Mouse (Mus musculus) embryonic facial prominence, embryonic 13.5 days (tissue): ENCODE measurements at regions not wholly inside any gene's neighbourhood (a gene's known extent, or its start where the extent isn't known, plus 50 kb on each side); places are given as distances from the start of the nearest gene placed in this dataset.

Experiments used
- ATAC-seq: fragments of 200-750 bp; cut with Nextera tagmentation; 2 replicates; pipeline ENCODE4 v1.8.0; 2017; ENCODE audit warnings: low read depth; ENCODE audit not compliant: insufficient number of reproducible peaks, insufficient read depth, low FRiP score, low TSS enrichment
- H3K27ac ChIP-seq: fragments of 300-500 bp; sonication (generic); 2 replicates; pipeline ENCODE4 v1.5.1; 2015; ENCODE audit warnings: moderate library complexity, mild to moderate bottlenecking, inconsistent platforms
- H3K27me3 ChIP-seq: fragments of 300-500 bp; sonication (generic); 2 replicates; pipeline ENCODE4 v1.6.1; 2015; ENCODE audit warnings: mild to moderate bottlenecking, inconsistent platforms
- H3K36me3 ChIP-seq: fragments of 300-500 bp; sonication (generic); 2 replicates; pipeline ENCODE4 v1.6.1; 2015; ENCODE audit warnings: mild to moderate bottlenecking, inconsistent platforms
- H3K4me1 ChIP-seq: fragments of 300-500 bp; sonication (generic); 2 replicates; pipeline ENCODE4 v1.6.1; 2015; ENCODE audit warnings: inconsistent platforms
- H3K4me2 ChIP-seq: fragments of 300-500 bp; sonication (generic); 2 replicates; pipeline ENCODE4 v1.6.1; 2015; ENCODE audit warnings: moderate library complexity, mild to moderate bottlenecking, inconsistent platforms
- H3K4me3 ChIP-seq: fragments of 300-500 bp; sonication (generic); 2 replicates; pipeline ENCODE4 v1.5.1; 2015; ENCODE audit warnings: mild to moderate bottlenecking, inconsistent platforms
- H3K9ac ChIP-seq: fragments of 300-500 bp; sonication (generic); 2 replicates; pipeline ENCODE4 v1.6.1; 2015; ENCODE audit warnings: mild to moderate bottlenecking, inconsistent platforms
- H3K9me3 ChIP-seq: fragments of 300-500 bp; sonication (generic); 2 replicates; pipeline ENCODE4 v1.6.1; 2016; ENCODE audit warnings: inconsistent platforms
- WGBS: fragments of 180-500 bp; shearing (Covaris S2); methylation state at CpG from one replicate; pipeline ENCODE4 v1.1.7; 2015; ENCODE audit warnings: mixed read lengths; 5-methylcytosine and 5-hydroxymethylcytosine counted together

DNA sequence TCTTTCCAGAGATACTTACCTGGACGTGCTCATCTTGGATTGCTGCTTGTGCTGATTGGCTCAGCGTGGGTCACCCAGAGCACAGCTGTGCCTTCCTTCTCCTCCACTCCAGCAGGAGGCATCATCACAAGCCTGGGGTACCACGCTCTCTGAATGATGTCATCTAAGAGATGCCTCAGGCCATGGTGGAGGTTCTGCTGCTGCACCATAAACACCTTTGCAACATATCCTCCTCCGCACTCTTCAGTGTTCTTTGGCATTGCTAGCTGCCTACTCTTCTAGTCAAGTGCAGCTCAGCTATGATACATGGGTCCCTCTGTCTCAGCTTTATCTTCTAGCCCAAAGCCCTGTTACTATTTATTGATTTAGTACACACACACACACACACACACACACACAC is 110.8 kb downstream of the Emp1 start:
- H3K4me1 ChIP-seq = no peaks in the 10 kb centered on the region
- H3K9ac ChIP-seq = no peak overlapping the region
- no peak overlapping the region for H3K4me2 ChIP-seq
- no peak overlapping the region for H3K4me3 ChIP-seq
- H3K36me3 ChIP-seq = no peaks in the 10 kb centered on the region
- H3K9me3 ChIP-seq = no peaks in the 10 kb centered on the region
- no peak for ATAC-seq
- H3K27ac ChIP-seq = no peak overlapping the region
- 87% methylated on average over 4 of the region's 4 CpGs for WGBS
- H3K27me3 ChIP-seq = no peaks in the 10 kb centered on the region

DNA sequence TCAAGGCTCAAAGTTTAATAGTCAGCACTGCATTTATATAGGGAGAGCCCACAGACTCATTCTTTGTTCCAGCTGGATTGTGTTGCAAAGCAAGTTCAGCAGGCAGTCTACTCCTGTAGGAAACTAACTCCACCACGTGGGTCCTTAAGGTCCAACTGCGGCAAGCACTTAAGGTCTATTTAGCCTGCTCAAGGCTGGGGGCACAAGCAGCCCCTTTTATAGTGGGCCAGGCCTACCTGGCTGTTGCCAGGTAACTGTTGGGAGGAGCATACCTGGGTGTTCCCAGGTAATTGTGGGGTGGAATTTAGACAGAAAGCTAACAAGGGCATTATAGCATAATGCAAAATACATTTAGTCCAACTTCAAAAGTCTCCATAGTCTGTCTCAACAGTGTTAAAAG is 126.5 kb downstream of the Emp1 start:
- WGBS = 50% methylated on average over 2 of the region's 2 CpGs
- H3K9me3 ChIP-seq = no peaks in the 10 kb centered on the region
- no peak overlapping the region for H3K4me3 ChIP-seq
- H3K27me3 ChIP-seq = no peaks in the 10 kb centered on the region
- H3K36me3 ChIP-seq = no peaks in the 10 kb centered on the region
- no peaks in the 10 kb centered on the region for H3K4me1 ChIP-seq
- H3K4me2 ChIP-seq = no peak overlapping the region
- no peak overlapping the region for H3K27ac ChIP-seq
- no peak overlapping the region for H3K9ac ChIP-seq
- ATAC-seq = no peak

DNA sequence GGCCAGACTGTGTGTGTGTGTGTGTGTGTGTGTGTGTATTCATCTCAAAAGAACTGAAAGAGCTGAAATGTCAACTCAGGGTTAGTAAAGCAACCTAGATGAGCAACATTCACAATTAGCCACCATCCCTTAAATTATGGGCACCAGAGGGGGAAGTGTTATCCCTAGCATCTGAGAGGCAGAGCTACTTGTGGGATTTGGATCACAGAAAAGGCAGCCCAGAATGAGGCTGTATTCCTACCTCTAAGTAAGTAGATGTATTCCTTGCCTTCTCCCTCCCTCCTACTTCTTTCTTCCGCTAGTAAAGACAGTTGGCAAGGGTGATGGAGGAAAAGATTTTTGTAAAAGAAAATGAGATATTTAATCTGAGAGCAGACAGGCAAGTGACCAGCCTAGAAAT is 131.6 kb downstream of the Emp1 start:
- Histone ChIP-seq H3K4me2 (no peak overlapping the region), H3K27me3 (no peaks in the 10 kb centered on the region), H3K4me3 (no peak overlapping the region), H3K9ac (no peak overlapping the region), H3K9me3 (no peaks in the 10 kb centered on the region), H3K27ac (no peak overlapping the region), H3K36me3 (no peaks in the 10 kb centered on the region), H3K4me1 (no peaks in the 10 kb centered on the region)
- 77% methylated on average over 1 of the region's 1 CpGs for WGBS
- ATAC-seq = no peak

DNA sequence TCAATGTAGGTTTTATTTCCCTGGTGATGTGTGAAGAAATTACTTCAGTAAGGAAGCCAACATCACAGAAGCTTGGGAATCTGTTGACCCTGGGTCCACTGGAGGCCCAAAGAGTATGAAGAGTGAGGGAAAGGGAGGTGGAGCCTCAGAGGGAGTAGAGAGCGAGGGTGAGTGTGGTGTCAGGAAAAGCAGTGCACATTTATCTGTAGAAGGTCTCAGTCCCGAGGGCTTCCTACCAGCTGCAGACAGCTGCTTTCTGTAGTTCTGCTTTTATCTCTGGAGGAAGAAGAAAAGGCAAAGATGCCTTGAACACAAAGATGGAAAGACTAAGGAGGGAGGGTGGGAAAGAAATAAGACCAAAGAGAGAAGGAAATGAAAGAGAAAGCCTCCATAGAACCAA is 133.5 kb downstream of the Emp1 start:
- H3K4me2 ChIP-seq = no peak overlapping the region
- H3K9ac ChIP-seq = no peak overlapping the region
- no peaks in the 10 kb centered on the region for H3K27me3 ChIP-seq
- no peaks in the 10 kb centered on the region for H3K4me1 ChIP-seq
- no peaks in the 10 kb centered on the region for H3K9me3 ChIP-seq
- H3K27ac ChIP-seq = no peak overlapping the region
- H3K4me3 ChIP-seq = no peak overlapping the region
- no peaks in the 10 kb centered on the region for H3K36me3 ChIP-seq
- 74% methylated on average over 2 of the region's 2 CpGs for WGBS
- no peak for ATAC-seq

DNA sequence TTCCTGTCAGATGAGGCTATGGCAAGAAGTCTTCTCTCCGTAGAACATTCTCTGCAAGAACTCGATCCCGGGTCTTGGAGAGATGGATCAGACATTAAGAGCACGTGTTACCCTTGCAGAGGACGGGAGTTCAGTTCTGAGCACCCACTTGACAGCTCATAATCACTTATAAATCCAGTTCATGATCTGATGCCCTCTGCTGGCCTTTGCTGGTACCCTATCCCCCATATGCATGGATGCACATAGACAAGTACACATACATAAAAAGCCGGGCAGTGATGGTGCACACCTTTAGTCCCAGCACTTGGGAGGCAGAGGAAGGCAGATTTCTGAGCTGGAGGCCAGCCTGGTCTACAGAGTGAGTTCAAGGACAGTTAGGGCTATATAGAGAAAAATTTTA is 136.2 kb downstream of the Emp1 start:
- Histone ChIP-seq H3K36me3 (no peaks in the 10 kb centered on the region), H3K4me2 (no peak overlapping the region), H3K27ac (no peak overlapping the region), H3K27me3 (no peaks in the 10 kb centered on the region), H3K9ac (no peak overlapping the region), H3K4me1 (no peaks in the 10 kb centered on the region), H3K9me3 (no peaks in the 10 kb centered on the region), H3K4me3 (no peak overlapping the region)
- ATAC-seq = no peak
- 94% methylated on average over 6 of the region's 6 CpGs for WGBS

- no peaks in the 10 kb centered on the region for H3K27me3 ChIP-seq
- no peak overlapping the region for H3K4me2 ChIP-seq
- H3K9ac ChIP-seq = no peak overlapping the region
- no peaks in the 10 kb centered on the region for H3K36me3 ChIP-seq
- no peak for ATAC-seq
- no peak overlapping the region for H3K27ac ChIP-seq
- no peak overlapping the region for H3K4me3 ChIP-seq
- H3K9me3 ChIP-seq = no peaks in the 10 kb centered on the region
- WGBS = 63% methylated on average over 3 of the region's 3 CpGs
- H3K4me1 ChIP-seq = no peaks in the 10 kb centered on the region
These were observed 138.0 kb downstream of the Emp1 start for GRCm38 (mm10) chr6:135500381-135500780.

DNA sequence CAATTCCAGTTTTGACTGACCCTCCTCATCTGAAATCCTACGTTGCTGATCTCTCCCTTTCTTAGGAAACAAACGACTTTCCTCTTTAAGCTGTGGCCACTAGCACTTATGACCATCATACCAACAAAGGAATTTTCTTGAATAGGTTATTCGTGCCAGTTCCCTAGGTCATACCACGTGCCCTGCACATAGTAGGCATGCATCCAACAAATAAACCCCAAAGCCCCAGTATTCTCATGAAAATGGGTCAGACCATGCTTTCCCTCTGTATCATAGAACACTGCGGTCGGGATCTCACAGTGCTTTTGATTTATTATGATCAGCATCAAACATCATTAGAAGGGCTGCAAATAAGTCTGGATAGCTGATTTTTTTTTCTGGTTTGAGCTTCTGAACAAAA is 139.4 kb downstream of the Emp1 start:
- Histone ChIP-seq H3K9ac (no peak overlapping the region), H3K36me3 (no peaks in the 10 kb centered on the region), H3K4me1 (no peaks in the 10 kb centered on the region), H3K4me2 (no peak overlapping the region), H3K9me3 (no peaks in the 10 kb centered on the region), H3K27me3 (no peaks in the 10 kb centered on the region), H3K27ac (no peak overlapping the region), H3K4me3 (no peak overlapping the region)
- no peak for ATAC-seq
- WGBS = 85% methylated on average over 6 of the region's 6 CpGs

- no peak overlapping the region for H3K27ac ChIP-seq
- H3K9me3 ChIP-seq = no peaks in the 10 kb centered on the region
- H3K4me3 ChIP-seq = no peak overlapping the region
- 62% methylated on average over 8 of the region's 8 CpGs for WGBS
- no peak for ATAC-seq
- no peak overlapping the region for H3K4me2 ChIP-seq
- H3K9ac ChIP-seq = no peak overlapping the region
- H3K27me3 ChIP-seq = no peaks in the 10 kb centered on the region
- no peaks in the 10 kb centered on the region for H3K36me3 ChIP-seq
- no peaks in the 10 kb centered on the region for H3K4me1 ChIP-seq
These were observed 140.1 kb downstream of the Emp1 start for GRCm38 (mm10) chr6:135502405-135502804.

GRCm38 (mm10) chr6:135518710-135519437 is 156.5 kb downstream of the Emp1 start:
- Histone ChIP-seq H3K27me3 (no peaks in the 10 kb centered on the region; the same call in 1 of the 2 replicates), H3K27ac (no peak overlapping the region), H3K9ac (no peak overlapping the region), H3K9me3 (no peaks in the 10 kb centered on the region), H3K4me1 (no peaks in the 10 kb centered on the region), H3K4me3 (no peak overlapping the region), H3K4me2 (no peak overlapping the region), H3K36me3 (no peaks in the 10 kb centered on the region)
- 64% methylated on average over 4 of the region's 4 CpGs for WGBS
- ATAC-seq = no peak

GRCm38 (mm10) chr6:135519438-135519803 is 157.1 kb downstream of the Emp1 start:
- no peaks in the 10 kb centered on the region for H3K9me3 ChIP-seq
- 59% methylated on average over 2 of the region's 2 CpGs for WGBS
- no peaks in the 10 kb centered on the region for H3K36me3 ChIP-seq
- no peaks in the 10 kb centered on the region for H3K4me1 ChIP-seq
- peaks cover 2% of the 10 kb centered on the region for H3K27me3 ChIP-seq
- H3K4me2 ChIP-seq = no peak overlapping the region
- H3K9ac ChIP-seq = no peak overlapping the region
- ATAC-seq = no peak
- no peak overlapping the region for H3K4me3 ChIP-seq
- H3K27ac ChIP-seq = no peak overlapping the region

DNA sequence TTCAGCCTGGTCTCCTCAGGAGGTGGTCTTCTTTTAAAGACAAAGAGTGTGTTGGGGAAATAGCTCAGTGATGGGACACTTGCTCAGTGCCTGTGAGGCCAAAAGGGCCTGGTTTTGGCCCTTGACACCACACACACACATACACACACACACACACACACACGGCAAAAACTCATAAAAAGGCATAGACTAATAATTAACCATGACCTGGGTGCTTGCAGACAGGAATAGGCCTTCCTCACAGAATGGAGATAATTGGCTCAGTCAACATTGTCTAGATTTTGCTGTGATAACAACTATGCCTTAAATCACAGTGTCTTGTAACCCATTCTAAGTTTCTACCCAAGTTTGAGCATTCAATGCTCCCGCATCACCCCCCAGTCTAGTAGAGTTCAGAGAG is 158.5 kb downstream of the Emp1 start:
- Histone ChIP-seq H3K9me3 (no peaks in the 10 kb centered on the region), H3K27ac (no peak overlapping the region), H3K4me2 (no peak overlapping the region), H3K36me3 (no peaks in the 10 kb centered on the region), H3K9ac (no peak overlapping the region), H3K4me1 (peaks cover 7% of the 10 kb centered on the region), H3K27me3 (peaks cover 6% of the 10 kb centered on the region), H3K4me3 (no peak overlapping the region)
- 74% methylated on average over 2 of the region's 2 CpGs for WGBS
- ATAC-seq = no peak

DNA sequence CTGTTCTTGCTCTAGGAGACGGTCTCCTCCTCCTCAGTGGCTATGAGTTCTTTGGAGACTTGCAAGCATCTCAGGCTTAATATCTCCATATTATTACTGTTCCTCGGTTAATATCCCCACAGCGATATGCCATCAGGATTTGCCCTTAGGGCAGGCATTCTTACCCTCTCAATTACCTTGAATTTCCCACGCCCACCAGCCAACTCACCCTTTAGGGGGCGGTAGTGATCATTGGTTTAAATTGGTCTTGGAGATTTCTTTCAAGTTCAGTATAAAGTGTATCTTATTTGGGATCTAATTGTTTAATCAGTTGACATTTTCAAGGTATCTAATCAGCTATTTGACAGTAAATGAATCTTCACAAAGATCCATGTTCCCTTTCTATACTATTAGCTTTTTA is 162.5 kb downstream of the Emp1 start:
- H3K27ac ChIP-seq = no peak overlapping the region
- H3K4me2 ChIP-seq = no peak overlapping the region
- H3K27me3 ChIP-seq = peaks cover 14% of the 10 kb centered on the region
- no peaks in the 10 kb centered on the region for H3K9me3 ChIP-seq
- H3K4me1 ChIP-seq = peaks cover 19% of the 10 kb centered on the region
- no peak overlapping the region for H3K4me3 ChIP-seq
- no peaks in the 10 kb centered on the region for H3K36me3 ChIP-seq
- ATAC-seq = no peak
- 60% methylated on average over 5 of the region's 5 CpGs for WGBS
- no peak overlapping the region for H3K9ac ChIP-seq
